Mouse (Mus musculus): Measurements from ENCODE around the gene Amfr. TPM values are rescaled to one million over a fixed set of nuclear protein-coding genes. Genes with fewer than 3 reads are reported as not detected.
"Not testable (repeated sequence)": the region's sequence is repeated elsewhere in the genome, so short reads cannot be mapped to it uniquely, and the experiment has no call there.

The Amfr gene
- polyA plus RNA-seq (2015; fragmentation: Nextera tagmentation; extraction: Ambion mirVana), result 49.4 and 51.5 TPM in 2 replicates

- Histone ChIP-seq H3K9ac (peak within 1 kb of the TSS; percentile 97), H3K27ac (peak within 1 kb of the TSS; percentile 94), H3K4me3 (peak within 1 kb of the TSS; percentile 79), H3K4me2 (peak within 1 kb of the TSS; percentile 89), H3K36me3 (no peaks in the 10 kb centered on the region), H3K9me3 (replicated peaks) (no peaks in the 10 kb centered on the region), H3K27me3 (no peaks in the 10 kb centered on the region), H3K4me1 (replicated peaks) (peaks cover 34% of the 10 kb centered on the region)
- under 1% methylated on average over 129 of the region's 130 CpGs for WGBS
- peak; percentile 92 for ATAC-seq (replicated peaks; ENCODE audit: insufficient number of reproducible peaks, insufficient read depth, low FRiP score, low read depth)
These were observed at the start of gene Amfr for GRCm38 (mm10) chr8:94012013-94012951. Gene Amfr, minus strand, starts transcription at chr8:94012842.

GRCm38 (mm10) chr8:94057157-94057854 lies 44.7 kb upstream of the Amfr start:
- Histone ChIP-seq H3K4me2 (no peak overlapping the region), H3K27ac (no peak overlapping the region), H3K9ac (no peak overlapping the region), H3K27me3 (no peaks in the 10 kb centered on the region), H3K4me1 (replicated peaks) (no peaks in the 10 kb centered on the region), H3K36me3 (peaks cover 31% of the 10 kb centered on the region; the same call in 1 of the 2 replicates), H3K9me3 (replicated peaks) (no peaks in the 10 kb centered on the region), H3K4me3 (no peak overlapping the region)
- ATAC-seq (replicated peaks; ENCODE audit: insufficient number of reproducible peaks, insufficient read depth, low FRiP score, low read depth), result no peak
- 62% methylated on average over 6 of the region's 6 CpGs for WGBS

GRCm38 (mm10) chr8:94052696-94053095 lies 40.1 kb upstream of the Amfr start:
- 67% methylated on average over 12 of the region's 12 CpGs for WGBS
- H3K9me3 ChIP-seq (replicated peaks), result no peaks in the 10 kb centered on the region
- no peak overlapping the region for H3K27ac ChIP-seq
- no peaks in the 10 kb centered on the region for H3K4me1 ChIP-seq (replicated peaks)
- no peak overlapping the region for H3K4me2 ChIP-seq
- no peak overlapping the region for H3K4me3 ChIP-seq
- H3K27me3 ChIP-seq, result no peaks in the 10 kb centered on the region
- ATAC-seq (replicated peaks; ENCODE audit: insufficient number of reproducible peaks, insufficient read depth, low FRiP score, low read depth), result no peak
- H3K9ac ChIP-seq, result no peak overlapping the region
- peaks cover 16% of the 10 kb centered on the region; the same call in 1 of the 2 replicates for H3K36me3 ChIP-seq

- H3K9me3 ChIP-seq (replicated peaks), result no peaks in the 10 kb centered on the region
- no peaks in the 10 kb centered on the region for H3K27me3 ChIP-seq
- no peak overlapping the region for H3K27ac ChIP-seq
- H3K4me2 ChIP-seq, result no peak overlapping the region
- 0 out of 2 replicates have a peak, but pooled peaks cover 6% of the 10 kb centered on the region for H3K36me3 ChIP-seq
- no peak for ATAC-seq (replicated peaks; ENCODE audit: insufficient number of reproducible peaks, insufficient read depth, low FRiP score, low read depth)
- 87% methylated on average over 2 of the region's 2 CpGs for WGBS
- H3K4me3 ChIP-seq, result no peak overlapping the region
- no peak overlapping the region for H3K9ac ChIP-seq
- H3K4me1 ChIP-seq (replicated peaks), result no peaks in the 10 kb centered on the region
These were observed 35.2 kb upstream of the Amfr start for GRCm38 (mm10) chr8:94047845-94048244.

- H3K9ac ChIP-seq, result peak overlapping the region; percentile 68
- H3K9me3 ChIP-seq (replicated peaks), result no peaks in the 10 kb centered on the region
- peaks cover 27% of the 10 kb centered on the region for H3K4me1 ChIP-seq (replicated peaks)
- no peak for ATAC-seq (replicated peaks; ENCODE audit: insufficient number of reproducible peaks, insufficient read depth, low FRiP score, low read depth)
- peak overlapping the region; percentile 81 for H3K4me3 ChIP-seq
- 8% methylated on average over 15 of the region's 15 CpGs for WGBS
- no peaks in the 10 kb centered on the region for H3K27me3 ChIP-seq
- H3K36me3 ChIP-seq, result no peaks in the 10 kb centered on the region
- H3K27ac ChIP-seq, result 0 out of 2 replicates have a peak overlapping the region, but pooled peaks have one; percentile 58
- H3K4me2 ChIP-seq, result peak overlapping the region; percentile 85
These were observed 25.2 kb upstream of the Amfr start for GRCm38 (mm10) chr8:94037806-94038205.

GRCm38 (mm10) chr8:94036944-94037524 lies 24.4 kb upstream of the Amfr start, which contains the start of the genes Nudt21 and Ogfod1:
Gene Nudt21, minus strand, starts transcription at chr8:94037031.
Gene Ogfod1, plus strand, starts transcription at chr8:94037198.
- peak within 1 kb of the TSS; percentile 85 for H3K4me2 ChIP-seq
- H3K4me3 ChIP-seq, result peak within 1 kb of the TSS; percentile 81
- no peaks in the 10 kb centered on the region for H3K27me3 ChIP-seq
- no peaks in the 10 kb centered on the region for H3K9me3 ChIP-seq (replicated peaks)
- peak within 1 kb of the TSS; percentile 81 for H3K27ac ChIP-seq
- H3K4me1 ChIP-seq (replicated peaks), result peaks cover 31% of the 10 kb centered on the region
- WGBS, result under 1% methylated on average over 41 of the region's 41 CpGs
- ATAC-seq (replicated peaks; ENCODE audit: insufficient number of reproducible peaks, insufficient read depth, low FRiP score, low read depth), result peak; percentile 99
- peak within 1 kb of the TSS; percentile 68 for H3K9ac ChIP-seq
- no peaks in the 10 kb centered on the region for H3K36me3 ChIP-seq

- H3K27me3 ChIP-seq; H3K9me3 ChIP-seq (replicated peaks); H3K36me3 ChIP-seq: not testable (repeated sequence)
- Histone ChIP-seq H3K4me2 (peak overlapping the region; percentile 61), H3K9ac (peak overlapping the region; percentile 67), H3K4me3 (peak overlapping the region; percentile 81), H3K27ac (peak overlapping the region; percentile 81), H3K4me1 (replicated peaks) (peaks cover 31% of the 10 kb centered on the region)
- 0% methylated on average over 24 of the region's 32 CpGs for WGBS
- ATAC-seq (replicated peaks; ENCODE audit: insufficient number of reproducible peaks, insufficient read depth, low FRiP score, low read depth), result peak; percentile 84
These were observed 23.9 kb upstream of the Amfr start for GRCm38 (mm10) chr8:94036541-94036940.

- Histone ChIP-seq H3K36me3 (peaks cover 8% of the 10 kb centered on the region; the same call in 1 of the 2 replicates), H3K9ac (no peak overlapping the region), H3K4me1 (replicated peaks) (peaks cover 31% of the 10 kb centered on the region), H3K4me2 (peak overlapping the region; percentile 61), H3K27me3 (no peaks in the 10 kb centered on the region), H3K27ac (no peak overlapping the region), H3K4me3 (peak overlapping the region; percentile 11), H3K9me3 (replicated peaks) (no peaks in the 10 kb centered on the region)
- 39% methylated on average over 5 of the region's 5 CpGs for WGBS
- ATAC-seq (replicated peaks; ENCODE audit: insufficient number of reproducible peaks, insufficient read depth, low FRiP score, low read depth), result no peak
These were observed 22.6 kb upstream of the Amfr start for GRCm38 (mm10) chr8:94035200-94035599.

- ATAC-seq (replicated peaks; ENCODE audit: insufficient number of reproducible peaks, insufficient read depth, low FRiP score, low read depth), result no peak
- Histone ChIP-seq H3K4me1 (replicated peaks) (peaks cover 31% of the 10 kb centered on the region), H3K4me2 (no peak overlapping the region), H3K36me3 (peaks cover 22% of the 10 kb centered on the region), H3K27ac (no peak overlapping the region), H3K9me3 (replicated peaks) (no peaks in the 10 kb centered on the region), H3K27me3 (no peaks in the 10 kb centered on the region), H3K9ac (no peak overlapping the region), H3K4me3 (no peak overlapping the region)
- 85% methylated on average over 3 of the region's 3 CpGs for WGBS
These were observed 21.0 kb upstream of the Amfr start for GRCm38 (mm10) chr8:94033601-94034000.

- Histone ChIP-seq H3K4me3 (no peak overlapping the region), H3K36me3 (peaks cover 57% of the 10 kb centered on the region), H3K9ac (no peak overlapping the region), H3K9me3 (replicated peaks) (no peaks in the 10 kb centered on the region), H3K4me1 (replicated peaks) (peaks cover 14% of the 10 kb centered on the region), H3K27ac (no peak overlapping the region), H3K4me2 (no peak overlapping the region), H3K27me3 (no peaks in the 10 kb centered on the region)
- WGBS, result 92% methylated on average over 9 of the region's 9 CpGs
- ATAC-seq (replicated peaks; ENCODE audit: insufficient number of reproducible peaks, insufficient read depth, low FRiP score, low read depth), result no peak
These were observed 17.1 kb upstream of the Amfr start for GRCm38 (mm10) chr8:94029701-94030100.

- no peaks in the 10 kb centered on the region for H3K27me3 ChIP-seq
- no peak overlapping the region for H3K27ac ChIP-seq
- WGBS, result 88% methylated on average over 6 of the region's 6 CpGs
- H3K9me3 ChIP-seq (replicated peaks), result no peaks in the 10 kb centered on the region
- no peak for ATAC-seq (replicated peaks; ENCODE audit: insufficient number of reproducible peaks, insufficient read depth, low FRiP score, low read depth)
- H3K9ac ChIP-seq, result no peak overlapping the region
- H3K36me3 ChIP-seq, result peaks cover 80% of the 10 kb centered on the region
- H3K4me3 ChIP-seq, result no peak overlapping the region
- H3K4me2 ChIP-seq, result no peak overlapping the region
- no peaks in the 10 kb centered on the region for H3K4me1 ChIP-seq (replicated peaks)
These were observed 11.3 kb upstream of the Amfr start for GRCm38 (mm10) chr8:94023916-94024315.
